Mouse (Mus musculus): ENCODE results near the gene Dqx1. TPM values are rescaled to one million over a fixed set of nuclear protein-coding genes. Genes with fewer than 3 reads are reported as not detected.

Dqx1 gene
- polyA plus RNA-seq, 1 experiment: 48.6 TPM

GRCm38 (mm10) chr6:83116373-83117164 lies 58.9 kb downstream of the Dqx1 start:
- TF ChIP-seq POLR2A (IDR thresholded peaks at IDR 0.05; ENCODE audit: low read depth, low read length): no peak
- TF ChIP-seq CTCF (IDR thresholded peaks at IDR 0.05; ENCODE audit: extremely low read depth, insufficient read length, insufficient replicate concordance, low read depth, low read length): no peak
- peaks cover 6% of the 10 kb centered on the region for H3K36me3 ChIP-seq (ENCODE audit: control insufficient read depth, insufficient read depth, low read length)
- WGBS: 62% methylated on average over 11 of the region's 11 CpGs
- H3K27ac ChIP-seq (ENCODE audit: insufficient read depth, low read depth, low read length): no peak overlapping the region
- H3K27me3 ChIP-seq (ENCODE audit: control insufficient read depth, insufficient read depth, low read length): no peaks in the 10 kb centered on the region
- H3K4me3 ChIP-seq (ENCODE audit: low read depth, low read length): peak overlapping the region; percentile 75
- H3K4me1 ChIP-seq (ENCODE audit: control insufficient read depth, insufficient read depth, insufficient read length, low read length): peaks cover 17% of the 10 kb centered on the region

Other genes starting within 250 kb of the Dqx1 start
- gene Sema4f, start 118.1 kb upstream of the Dqx1 start, polyA plus RNA-seq (2012; rRNA removed): 0.29 and 0.34 TPM in 2 replicates
- 0.06 and 1.3 TPM in 2 replicates for gene M1ap, start 110.9 kb upstream of the Dqx1 start, polyA plus RNA-seq (2012; rRNA removed)
- gene Dok1, start 24.4 kb upstream of the Dqx1 start, polyA plus RNA-seq (2012; rRNA removed): 2.2 and 6.1 TPM in 2 replicates
- gene Loxl3, start 23.7 kb upstream of the Dqx1 start, polyA plus RNA-seq (2012; rRNA removed): 1.4 and 2.5 TPM in 2 replicates
- 392 and 694 TPM in 2 replicates for gene Aup1, start 3.3 kb upstream of the Dqx1 start, polyA plus RNA-seq (2012; rRNA removed)
- 15.0 and 24.3 TPM in 2 replicates for gene Htra2, start 2.6 kb upstream of the Dqx1 start, polyA plus RNA-seq (2012; rRNA removed)
- gene Tlx2, start 12.4 kb downstream of the Dqx1 start, polyA plus RNA-seq (2012; rRNA removed): 3.5 and 4.9 TPM in 2 replicates
- gene Pcgf1, start 20.0 kb downstream of the Dqx1 start, polyA plus RNA-seq (2012; rRNA removed): 6.4 and 9.9 TPM in 2 replicates
- 0.42 and 0.91 TPM in 2 replicates for gene Lbx2, start 28.5 kb downstream of the Dqx1 start, polyA plus RNA-seq (2012; rRNA removed)
- 4.9 and 7.5 TPM in 2 replicates for gene Ccdc142, start 43.8 kb downstream of the Dqx1 start, polyA plus RNA-seq (2012; rRNA removed)
- gene Gm42688, start 43.8 kb downstream of the Dqx1 start, polyA plus RNA-seq (2012; rRNA removed): 3.2 and 4.2 TPM in 2 replicates
- 73.8 and 82.0 TPM in 2 replicates for gene Mrpl53, start 51.2 kb downstream of the Dqx1 start, polyA plus RNA-seq (2012; rRNA removed)
- 34.2 and 45.6 TPM in 2 replicates for gene Mogs, start 57.7 kb downstream of the Dqx1 start, polyA plus RNA-seq (2012; rRNA removed)
- gene Wbp1, start 63.7 kb downstream of the Dqx1 start, polyA plus RNA-seq (2012; rRNA removed): 91.6 and 183 TPM in 2 replicates
- 30.3 and 70.3 TPM in 2 replicates for gene Ino80b, start 67.6 kb downstream of the Dqx1 start, polyA plus RNA-seq (2012; rRNA removed)
- 47.3 and 179 TPM in 2 replicates for gene Rtkn, start 77.6 kb downstream of the Dqx1 start, polyA plus RNA-seq (2012; rRNA removed)
- gene Wdr54, start 98.6 kb downstream of the Dqx1 start, polyA plus RNA-seq (2012; rRNA removed): 0.90 and 1.3 TPM in 2 replicates
- 0.09 TPM in 1 of 2 replicates, not detected in the other for gene 1700003E16Rik, start 98.6 kb downstream of the Dqx1 start, polyA plus RNA-seq (2012; rRNA removed)
- 77.1 and 168 TPM in 2 replicates for gene Dctn1, start 108.1 kb downstream of the Dqx1 start, polyA plus RNA-seq (2012; rRNA removed)
- 10.0 and 11.4 TPM in 2 replicates for gene Slc4a5, start 162.0 kb downstream of the Dqx1 start, polyA plus RNA-seq (2012; rRNA removed)

Data from small intestine, adult 2 months (tissue).